Mouse (Mus musculus): Measurements from ENCODE around the gene Med13. TPM values are rescaled to one million over a fixed set of nuclear protein-coding genes. Genes with fewer than 3 reads are reported as not detected.

Med13 gene
- polyA plus RNA-seq, 1 experiment from 2014 or later: 4.8 TPM

- ATAC-seq (ENCODE audit: extremely low read depth, insufficient number of reproducible peaks, low FRiP score, low TSS enrichment): no peak
- H3K27ac ChIP-seq (replicated peaks): no peak overlapping the region
- 70% methylated on average over 4 of the region's 4 CpGs for WGBS
- H3K27me3 ChIP-seq (replicated peaks): no peaks in the 10 kb centered on the region
- H3K4me3 ChIP-seq: no peak overlapping the region
- H3K4me2 ChIP-seq: no peak overlapping the region
- no peak overlapping the region for H3K9ac ChIP-seq
- no peaks in the 10 kb centered on the region for H3K36me3 ChIP-seq
- H3K9me3 ChIP-seq: no peaks in the 10 kb centered on the region
- H3K4me1 ChIP-seq: peaks cover 9% of the 10 kb centered on the region; the same call in 1 of the 2 replicates
These were observed 32.1 kb upstream of the Med13 start for GRCm38 (mm10) chr11:86389506-86389905.

- H3K9me3 ChIP-seq: no peaks in the 10 kb centered on the region
- WGBS: 66% methylated on average over 13 of the region's 13 CpGs
- H3K4me3 ChIP-seq: no peak overlapping the region
- no peak overlapping the region for H3K27ac ChIP-seq (replicated peaks)
- no peak overlapping the region for H3K4me2 ChIP-seq
- no peak for ATAC-seq (ENCODE audit: extremely low read depth, insufficient number of reproducible peaks, low FRiP score, low TSS enrichment)
- H3K27me3 ChIP-seq (replicated peaks): no peaks in the 10 kb centered on the region
- H3K36me3 ChIP-seq: no peaks in the 10 kb centered on the region
- H3K4me1 ChIP-seq: peaks cover 9% of the 10 kb centered on the region; the same call in 1 of the 2 replicates
- no peak overlapping the region for H3K9ac ChIP-seq
These were observed 31.5 kb upstream of the Med13 start for GRCm38 (mm10) chr11:86388821-86389480.

DNA sequence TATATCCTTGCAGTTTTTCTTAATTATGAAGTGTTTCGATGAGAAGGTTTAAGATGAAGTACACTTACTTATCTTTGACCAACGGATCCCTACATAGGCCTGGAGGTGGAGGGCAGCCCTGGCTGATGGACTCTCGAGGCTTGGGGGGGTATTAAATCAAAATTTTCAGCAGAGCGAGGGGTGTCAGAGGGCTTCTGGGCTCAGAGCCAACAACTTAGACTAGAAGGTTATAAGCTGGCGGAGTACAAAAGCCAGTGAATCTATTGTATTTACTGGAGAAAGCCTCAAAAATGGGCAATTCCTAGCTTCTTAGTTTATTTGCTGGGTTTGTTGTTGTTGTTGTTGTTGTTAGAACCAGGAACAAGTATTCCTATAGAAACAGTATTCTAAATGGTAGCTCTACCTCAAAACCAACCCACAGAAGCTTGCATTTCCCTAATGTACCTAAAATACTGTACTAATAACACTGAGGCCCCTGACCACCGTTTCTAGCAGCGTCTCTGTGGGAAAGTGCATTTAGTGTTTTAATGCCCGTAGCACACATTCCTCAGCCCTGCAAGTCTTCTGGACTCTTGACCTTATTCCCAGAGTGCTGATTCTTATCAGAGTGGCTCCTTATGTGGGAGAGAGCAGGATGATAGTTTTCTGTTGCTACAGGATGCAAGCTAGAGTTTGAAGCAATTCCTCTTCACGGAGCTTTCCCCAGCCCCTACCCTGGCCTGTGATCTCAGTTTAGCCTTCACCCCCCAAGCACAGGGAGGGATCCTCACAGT lies 29.9 kb upstream of the Med13 start:
- Histone ChIP-seq H3K36me3 (no peaks in the 10 kb centered on the region), H3K4me3 (no peak overlapping the region), H3K4me1 (peaks cover 9% of the 10 kb centered on the region; the same call in 1 of the 2 replicates), H3K9me3 (no peaks in the 10 kb centered on the region), H3K9ac (no peak overlapping the region), H3K27me3 (replicated peaks) (no peaks in the 10 kb centered on the region), H3K4me2 (no peak overlapping the region), H3K27ac (replicated peaks) (no peak overlapping the region)
- WGBS: 31% methylated on average over 9 of the region's 9 CpGs
- ATAC-seq (ENCODE audit: extremely low read depth, insufficient number of reproducible peaks, low FRiP score, low TSS enrichment): no peak

DNA sequence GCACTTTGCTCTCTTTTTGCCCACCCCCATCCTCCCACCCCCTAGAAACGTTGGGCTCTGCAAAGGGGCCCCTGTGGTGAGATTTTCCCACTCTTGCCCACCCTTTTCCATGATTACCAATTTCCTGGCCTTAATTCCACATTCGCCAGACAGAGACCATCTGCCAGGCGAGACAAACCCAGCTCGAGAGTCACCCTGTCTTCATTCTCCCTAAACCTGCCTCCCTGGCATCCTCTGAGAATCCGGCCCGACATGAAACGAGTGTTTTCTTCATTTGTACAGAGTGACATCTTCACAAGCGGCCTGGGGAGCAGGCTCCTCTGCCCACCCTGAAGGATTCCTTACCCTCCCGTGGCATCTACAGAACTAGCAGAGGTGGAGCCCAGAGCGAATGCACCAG lies 29.2 kb upstream of the Med13 start:
- no peak overlapping the region for H3K9ac ChIP-seq

GRCm38 (mm10) chr11:86385710-86386282 lies 28.4 kb upstream of the Med13 start:
- ATAC-seq (ENCODE audit: extremely low read depth, insufficient number of reproducible peaks, low FRiP score, low TSS enrichment): no peak
- no peak overlapping the region for H3K4me3 ChIP-seq
- WGBS: 81% methylated on average over 11 of the region's 11 CpGs
- no peak overlapping the region for H3K9ac ChIP-seq
- H3K4me2 ChIP-seq: no peak overlapping the region
- H3K27me3 ChIP-seq (replicated peaks): no peaks in the 10 kb centered on the region
- H3K9me3 ChIP-seq: no peaks in the 10 kb centered on the region
- no peak overlapping the region for H3K27ac ChIP-seq (replicated peaks)
- H3K36me3 ChIP-seq: no peaks in the 10 kb centered on the region
- H3K4me1 ChIP-seq: peaks cover 19% of the 10 kb centered on the region

More for the DNA sequence above, 29.2 kb upstream of the Med13 start:
- no peak overlapping the region for H3K27ac ChIP-seq (replicated peaks)
- no peak overlapping the region for H3K4me2 ChIP-seq
- no peaks in the 10 kb centered on the region for H3K36me3 ChIP-seq
- H3K9me3 ChIP-seq: no peaks in the 10 kb centered on the region
- no peak overlapping the region for H3K4me3 ChIP-seq
- ATAC-seq (ENCODE audit: extremely low read depth, insufficient number of reproducible peaks, low FRiP score, low TSS enrichment): no peak
- WGBS: 74% methylated on average over 10 of the region's 10 CpGs
- no peaks in the 10 kb centered on the region for H3K27me3 ChIP-seq (replicated peaks)
- H3K4me1 ChIP-seq: peaks cover 12% of the 10 kb centered on the region

DNA sequence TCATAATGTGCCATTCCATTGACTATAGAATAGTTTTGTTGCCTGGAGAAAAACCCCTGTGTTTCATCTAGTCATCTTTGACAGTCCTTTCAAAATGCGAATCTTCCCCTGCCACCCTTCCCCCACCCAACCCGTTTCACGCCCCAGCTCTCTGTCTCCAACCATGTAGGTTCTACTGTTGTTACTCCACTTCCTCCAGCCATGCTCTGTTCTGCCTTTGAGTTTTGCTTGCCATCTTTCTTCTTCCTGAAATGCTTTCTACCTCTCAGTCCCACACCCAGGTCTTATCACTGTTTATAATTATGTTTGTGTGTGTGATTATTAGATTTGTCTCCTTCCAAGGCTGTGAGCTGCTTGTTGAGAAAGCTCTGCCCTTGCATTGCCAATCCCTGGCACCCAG lies 26.7 kb upstream of the Med13 start:
- 71% methylated on average over 3 of the region's 3 CpGs for WGBS

GRCm38 (mm10) chr11:86382520-86383157 lies 25.2 kb upstream of the Med13 start:
- no peak overlapping the region for H3K4me3 ChIP-seq
- 73% methylated on average over 10 of the region's 10 CpGs for WGBS
- peaks cover 23% of the 10 kb centered on the region for H3K4me1 ChIP-seq
- H3K4me2 ChIP-seq: no peak overlapping the region
- no peak for ATAC-seq (ENCODE audit: extremely low read depth, insufficient number of reproducible peaks, low FRiP score, low TSS enrichment)
- no peaks in the 10 kb centered on the region for H3K9me3 ChIP-seq
- no peak overlapping the region for H3K9ac ChIP-seq
- no peaks in the 10 kb centered on the region for H3K36me3 ChIP-seq
- H3K27me3 ChIP-seq (replicated peaks): no peaks in the 10 kb centered on the region
- H3K27ac ChIP-seq (replicated peaks): no peak overlapping the region

More for the DNA sequence above, 26.7 kb upstream of the Med13 start:
- no peak for ATAC-seq (ENCODE audit: extremely low read depth, insufficient number of reproducible peaks, low FRiP score, low TSS enrichment)
- no peak overlapping the region for H3K9ac ChIP-seq
- no peaks in the 10 kb centered on the region for H3K36me3 ChIP-seq
- H3K27ac ChIP-seq (replicated peaks): no peak overlapping the region
- peaks cover 26% of the 10 kb centered on the region for H3K4me1 ChIP-seq
- H3K4me3 ChIP-seq: no peak overlapping the region
- no peaks in the 10 kb centered on the region for H3K27me3 ChIP-seq (replicated peaks)
- no peaks in the 10 kb centered on the region for H3K9me3 ChIP-seq
- no peak overlapping the region for H3K4me2 ChIP-seq

DNA sequence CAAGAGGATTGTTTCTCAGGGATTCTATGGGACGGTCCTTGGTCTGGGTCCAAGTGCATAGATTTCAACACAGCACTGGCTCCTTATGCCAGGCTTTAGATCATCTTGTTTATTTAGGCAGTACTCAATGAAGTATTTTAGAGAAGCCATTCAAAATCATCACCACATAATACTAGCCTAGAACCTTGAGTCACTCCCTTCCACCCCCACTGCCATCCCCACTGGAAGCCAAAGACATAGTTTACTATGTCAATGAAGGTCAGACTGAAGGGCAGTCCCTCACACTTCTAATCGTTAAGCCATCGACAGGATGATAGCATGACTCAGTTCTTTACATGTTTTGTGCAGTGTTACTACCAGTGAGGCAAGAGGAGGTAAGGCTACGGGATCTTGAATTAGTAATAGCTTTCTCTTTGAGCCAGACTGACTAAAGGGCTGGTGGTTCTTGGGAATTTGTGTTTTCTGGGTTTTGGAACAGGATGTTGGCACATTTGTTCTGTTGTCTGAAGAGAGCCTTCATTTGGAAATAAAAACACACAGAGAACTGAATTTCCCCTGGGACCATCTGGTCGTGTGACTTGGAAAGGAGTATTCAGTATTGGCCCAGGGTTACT lies 24.2 kb upstream of the Med13 start:
- Histone ChIP-seq H3K9ac (no peak overlapping the region), H3K27me3 (replicated peaks) (no peaks in the 10 kb centered on the region), H3K9me3 (no peaks in the 10 kb centered on the region), H3K4me3 (no peak overlapping the region), H3K4me2 (no peak overlapping the region), H3K27ac (replicated peaks) (no peak overlapping the region), H3K36me3 (no peaks in the 10 kb centered on the region), H3K4me1 (peaks cover 17% of the 10 kb centered on the region)
- ATAC-seq (ENCODE audit: extremely low read depth, insufficient number of reproducible peaks, low FRiP score, low TSS enrichment): no peak
- WGBS: 55% methylated on average over 5 of the region's 5 CpGs

GRCm38 (mm10) chr11:86380521-86381238 lies 23.3 kb upstream of the Med13 start:
- no peak for ATAC-seq (ENCODE audit: extremely low read depth, insufficient number of reproducible peaks, low FRiP score, low TSS enrichment)
- Histone ChIP-seq H3K4me2 (no peak overlapping the region), H3K4me1 (peaks cover 17% of the 10 kb centered on the region), H3K4me3 (no peak overlapping the region), H3K9ac (no peak overlapping the region), H3K36me3 (no peaks in the 10 kb centered on the region), H3K9me3 (no peaks in the 10 kb centered on the region), H3K27me3 (replicated peaks) (no peaks in the 10 kb centered on the region), H3K27ac (replicated peaks) (no peak overlapping the region)
- 69% methylated on average over 12 of the region's 12 CpGs for WGBS

GRCm38 (mm10) chr11:86378981-86379380 lies 21.6 kb upstream of the Med13 start:
- no peak overlapping the region for H3K4me2 ChIP-seq
- H3K9me3 ChIP-seq: no peaks in the 10 kb centered on the region
- H3K36me3 ChIP-seq: no peaks in the 10 kb centered on the region
- peaks cover 17% of the 10 kb centered on the region for H3K4me1 ChIP-seq
- H3K9ac ChIP-seq: no peak overlapping the region
- no peak overlapping the region for H3K27ac ChIP-seq (replicated peaks)
- no peak for ATAC-seq (ENCODE audit: extremely low read depth, insufficient number of reproducible peaks, low FRiP score, low TSS enrichment)
- 60% methylated on average over 4 of the region's 4 CpGs for WGBS
- no peak overlapping the region for H3K4me3 ChIP-seq
- no peaks in the 10 kb centered on the region for H3K27me3 ChIP-seq (replicated peaks)
